Mouse (Mus musculus) C2C12 (cell line): Measurements from ENCODE around the gene Hoxd13.

ENCODE experiments used
- CTCF ChIP-seq: IDR thresholded peaks from one replicate; pipeline ENCODE4 v1.5.1; 2011; ENCODE audit not compliant: control insufficient read depth, insufficient read depth, insufficient read length
- MAX ChIP-seq: IDR thresholded peaks from one replicate; pipeline ENCODE4 v1.6.1; 2011; ENCODE audit warnings: mild to moderate bottlenecking, control low read depth
- MYOD1 ChIP-seq: IDR thresholded peaks from one replicate; pipeline ENCODE4 v1.6.1; 2011; ENCODE audit warnings: low read depth; ENCODE audit not compliant: control insufficient read depth, insufficient read length
- MYOG ChIP-seq: IDR thresholded peaks from one replicate; pipeline ENCODE4 v1.6.1; 2011; ENCODE audit not compliant: control insufficient read depth, insufficient read length; ENCODE audit errors: extremely low read depth
- USF1 ChIP-seq: IDR thresholded peaks from one replicate; pipeline ENCODE4 v1.6.1; 2011; ENCODE audit warnings: low read depth, mild to moderate bottlenecking, control low read depth, moderate library complexity

DNA sequence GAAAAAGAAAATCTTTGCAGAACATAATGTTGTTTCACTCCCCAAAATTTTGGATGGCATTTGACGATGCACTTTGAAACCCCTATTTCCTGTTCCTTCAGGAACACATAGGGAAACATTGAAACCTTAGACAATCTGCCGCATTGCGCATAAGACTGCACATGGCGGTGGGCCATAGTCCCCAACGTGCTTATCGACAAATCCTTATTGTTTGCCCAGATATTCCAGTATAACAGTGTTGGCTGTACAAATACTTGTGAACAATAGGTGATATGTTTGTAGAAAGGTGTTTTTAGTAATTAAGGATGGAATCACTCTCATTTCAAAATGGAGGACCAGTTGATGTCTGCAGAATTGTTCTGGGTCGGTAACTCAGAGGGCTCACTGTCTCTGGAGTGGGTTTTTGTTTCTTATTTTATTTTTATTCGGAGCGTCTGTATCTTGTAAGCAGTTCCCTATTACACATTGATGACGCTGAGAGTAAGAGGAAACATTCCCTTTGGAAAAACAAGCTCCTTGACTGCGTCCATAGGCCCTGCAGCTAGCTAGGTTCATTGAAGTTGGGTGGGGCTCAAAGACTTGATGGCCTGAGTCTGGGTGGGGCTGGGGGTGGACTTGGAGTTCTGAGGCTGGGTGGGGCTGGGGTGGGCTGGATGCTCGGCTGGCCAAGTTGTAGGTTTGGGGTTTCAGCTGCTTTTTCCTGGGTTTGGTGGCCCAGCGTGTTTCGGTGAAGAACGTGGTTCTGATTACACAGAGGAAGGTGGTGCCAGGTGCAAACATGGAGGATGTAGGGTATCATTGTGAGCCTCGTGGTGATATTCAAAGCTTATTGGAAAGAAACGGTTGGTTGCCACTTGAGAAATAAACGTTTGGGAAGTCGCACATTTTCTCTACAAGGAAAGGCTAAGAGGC, 45.4 kb downstream of the Hoxd13 start:
- TF ChIP-seq MYOG (no peak), CTCF (no peak), MAX (no peak), USF1 (no peak), MYOD1 (no peak)
